Mouse (Mus musculus): ENCODE data around the gene Foxo1.

Foxo1 gene

DNA sequence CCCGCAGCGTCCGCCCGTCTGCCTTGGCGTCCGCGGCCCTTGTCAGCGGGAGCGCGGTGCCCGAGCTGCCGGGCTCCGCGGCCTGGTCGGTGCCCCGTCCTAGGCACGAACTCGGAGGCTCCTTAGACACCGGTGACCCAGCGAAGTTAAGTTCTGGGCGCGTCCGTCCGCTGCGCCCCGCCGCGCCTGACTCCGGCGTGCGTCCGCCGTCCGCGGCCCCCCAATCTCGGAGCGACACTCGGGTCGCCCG is 276 bp downstream of the Foxo1 start:
- no peak for DNase-seq (ENCODE audit: extremely low read depth, low read depth)

DNA sequence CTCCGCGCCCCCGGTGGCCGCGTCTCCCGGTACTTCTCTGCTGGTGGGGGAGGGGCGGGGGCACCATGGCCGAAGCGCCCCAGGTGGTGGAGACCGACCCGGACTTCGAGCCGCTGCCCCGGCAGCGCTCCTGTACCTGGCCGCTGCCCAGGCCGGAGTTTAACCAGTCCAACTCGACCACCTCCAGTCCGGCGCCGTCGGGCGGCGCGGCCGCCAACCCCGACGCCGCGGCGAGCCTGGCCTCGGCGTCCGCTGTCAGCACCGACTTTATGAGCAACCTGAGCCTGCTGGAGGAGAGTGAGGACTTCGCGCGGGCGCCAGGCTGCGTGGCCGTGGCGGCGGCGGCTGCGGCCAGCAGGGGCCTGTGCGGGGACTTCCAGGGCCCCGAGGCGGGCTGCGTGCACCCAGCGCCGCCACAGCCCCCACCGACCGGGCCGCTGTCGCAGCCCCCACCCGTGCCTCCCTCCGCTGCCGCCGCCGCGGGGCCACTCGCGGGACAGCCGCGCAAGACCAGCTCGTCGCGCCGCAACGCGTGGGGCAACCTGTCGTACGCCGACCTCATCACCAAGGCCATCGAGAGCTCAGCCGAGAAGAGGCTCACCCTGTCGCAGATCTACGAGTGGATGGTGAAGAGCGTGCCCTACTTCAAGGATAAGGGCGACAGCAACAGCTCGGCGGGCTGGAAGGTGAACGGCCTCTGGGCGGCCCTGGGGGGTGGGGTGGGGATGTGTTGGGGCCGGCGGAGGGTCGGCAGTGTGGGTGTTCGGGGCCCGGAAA is 789 bp downstream of the Foxo1 start:
- no peak for DNase-seq (ENCODE audit: extremely low read depth, low read depth)

DNA sequence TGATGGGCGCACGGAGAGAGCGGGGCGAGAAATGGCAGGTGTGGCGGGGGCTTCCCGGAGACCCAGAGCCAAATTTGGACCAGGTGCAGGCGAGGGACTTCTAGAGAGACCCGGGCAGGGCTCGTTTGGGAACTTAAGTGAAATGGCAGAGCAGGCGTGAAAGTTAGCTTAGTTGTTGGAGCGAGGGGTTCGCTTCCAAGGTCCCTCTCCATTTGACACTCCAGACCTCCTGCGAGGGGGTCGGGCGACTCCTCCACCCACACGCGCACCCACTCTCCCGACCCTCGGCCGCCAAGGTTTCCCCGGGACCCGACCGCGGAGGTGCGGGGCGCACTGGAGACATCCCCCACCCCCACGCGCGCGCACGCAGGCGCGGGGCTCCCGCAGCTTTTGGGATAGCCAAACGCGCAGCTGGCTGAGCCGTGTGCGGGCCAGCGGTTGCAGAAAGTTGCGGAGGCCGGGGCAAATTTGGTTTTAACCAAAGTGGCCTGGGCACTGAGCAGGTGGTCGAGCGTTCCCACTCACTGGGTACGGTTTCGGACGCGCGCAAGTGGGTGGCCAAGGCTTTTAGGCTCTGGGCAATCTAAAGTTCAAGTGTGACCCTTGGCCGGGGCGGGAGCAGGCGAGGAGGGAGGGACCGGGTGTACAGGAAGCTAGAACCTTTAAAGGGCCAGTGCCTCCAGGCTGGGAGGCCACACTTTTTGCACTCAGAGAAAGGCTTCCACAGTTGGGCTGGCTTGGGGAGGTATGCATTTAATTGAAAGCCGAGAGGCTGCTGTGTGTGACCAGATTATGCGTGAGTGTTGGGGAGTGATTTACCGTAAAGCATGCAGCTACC is 1.6 kb downstream of the Foxo1 start:
- DNase-seq (ENCODE audit: extremely low read depth, low read depth): no peak

DNA sequence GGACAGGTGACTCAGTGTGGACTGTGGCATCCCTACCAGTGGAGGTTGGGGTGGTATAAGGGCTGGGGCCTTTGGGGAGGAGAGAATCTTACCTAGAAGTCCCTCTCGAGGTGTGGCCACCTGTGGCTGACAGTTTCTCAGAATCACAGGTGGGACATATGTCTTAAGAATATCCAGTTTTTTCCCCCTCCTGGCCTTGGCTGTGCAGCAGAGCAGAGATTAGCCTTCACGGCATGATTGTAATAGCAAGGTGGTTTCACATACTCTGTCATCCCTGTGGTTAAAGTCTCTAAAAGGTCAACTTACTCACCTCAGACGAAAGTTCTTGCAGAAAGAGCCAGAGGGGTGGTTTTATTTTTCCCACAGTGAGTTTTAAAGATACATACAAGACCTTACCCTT is 2.4 kb downstream of the Foxo1 start:
- DNase-seq (ENCODE audit: extremely low read depth, low read depth): no peak

DNA sequence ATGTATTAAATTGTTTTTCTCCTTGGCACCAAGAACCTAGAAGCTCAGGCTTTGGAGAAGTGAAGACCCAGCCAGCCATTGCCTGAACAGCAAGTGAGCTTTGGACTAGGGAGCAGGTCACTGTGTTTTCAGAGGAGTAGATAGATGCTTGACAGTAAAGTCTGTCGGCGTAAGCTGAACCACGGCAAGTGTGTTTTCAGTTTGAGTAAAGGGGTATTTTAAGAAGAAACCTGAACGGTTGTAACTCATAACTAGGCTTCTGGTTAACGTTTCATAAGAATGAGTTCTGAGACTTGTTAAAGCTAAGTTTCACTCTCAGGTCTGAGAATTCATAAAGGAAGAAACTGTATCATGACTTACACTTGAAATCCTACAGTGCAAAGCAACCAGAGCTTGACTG is 3.2 kb downstream of the Foxo1 start:
- no peak for DNase-seq (ENCODE audit: extremely low read depth, low read depth)

DNA sequence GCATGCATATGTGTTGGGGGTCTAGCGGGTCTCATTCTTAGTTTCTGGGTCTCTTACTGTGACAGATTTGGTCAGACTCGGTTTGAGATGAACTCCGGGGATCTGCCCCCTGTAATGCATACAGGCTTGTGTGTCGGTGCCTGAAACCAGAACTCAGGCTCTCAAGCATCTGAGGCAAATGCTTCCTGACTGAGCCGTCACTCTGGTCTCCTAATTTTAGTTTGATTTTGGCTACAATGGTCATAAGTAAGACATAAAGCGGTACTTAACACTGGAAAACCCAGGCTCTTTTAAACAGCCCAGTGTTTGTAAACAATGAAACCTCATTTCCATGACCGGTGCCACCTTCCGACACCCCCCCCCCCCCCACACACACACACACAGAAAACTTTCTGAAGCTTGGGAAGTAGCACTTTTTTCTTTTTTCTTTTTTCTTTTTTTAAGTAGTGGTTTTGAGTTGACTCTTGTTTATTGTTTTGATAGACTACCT is 4.3 kb downstream of the Foxo1 start:
- no peak for DNase-seq (ENCODE audit: extremely low read depth, low read depth)

DNA sequence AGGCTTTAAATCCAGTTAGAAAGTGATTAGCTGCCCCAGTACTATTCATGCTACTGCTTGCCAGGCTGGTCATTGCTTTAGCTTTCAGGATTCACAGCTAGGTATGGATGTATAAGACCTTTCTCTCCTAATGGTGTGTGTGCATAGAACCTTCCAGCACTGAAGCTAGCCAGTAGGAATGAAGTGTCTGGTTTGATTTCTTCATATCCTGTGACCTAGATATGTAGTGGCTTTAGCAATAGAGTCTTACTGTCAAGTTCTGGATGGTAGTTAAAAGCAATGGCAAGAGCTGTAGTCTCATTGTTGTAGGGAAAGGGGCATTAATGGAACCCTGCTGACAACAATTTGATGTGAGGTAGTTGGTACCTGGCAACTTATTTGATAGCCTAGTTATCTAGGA is 6.3 kb downstream of the Foxo1 start:
- no peak for DNase-seq (ENCODE audit: extremely low read depth, low read depth)

DNA sequence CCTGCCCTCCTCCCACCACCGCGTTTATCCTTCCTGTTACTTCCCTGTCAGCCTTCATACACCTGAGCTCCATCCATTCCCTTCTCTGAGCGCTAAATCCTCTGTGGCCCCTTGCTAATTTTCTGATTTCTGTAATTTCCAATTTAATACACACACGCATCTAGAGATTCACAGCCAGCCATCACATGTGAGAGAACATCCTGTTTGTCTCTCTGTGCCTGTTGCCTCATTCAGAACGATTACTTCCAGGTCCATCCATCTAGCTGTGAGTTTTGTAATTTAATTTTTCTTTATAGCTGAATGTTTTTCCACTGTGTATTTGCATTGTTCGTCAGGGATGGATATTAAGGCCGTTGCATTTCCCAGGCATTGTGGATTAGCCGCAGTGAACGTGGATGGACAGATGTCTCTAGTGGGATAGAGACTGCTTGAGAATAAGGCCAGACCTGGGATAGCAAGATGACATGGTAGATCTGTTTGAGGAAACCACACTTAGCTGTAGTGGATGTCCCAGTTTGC is 7.0 kb downstream of the Foxo1 start:
- DNase-seq (ENCODE audit: extremely low read depth, low read depth): no peak

DNA sequence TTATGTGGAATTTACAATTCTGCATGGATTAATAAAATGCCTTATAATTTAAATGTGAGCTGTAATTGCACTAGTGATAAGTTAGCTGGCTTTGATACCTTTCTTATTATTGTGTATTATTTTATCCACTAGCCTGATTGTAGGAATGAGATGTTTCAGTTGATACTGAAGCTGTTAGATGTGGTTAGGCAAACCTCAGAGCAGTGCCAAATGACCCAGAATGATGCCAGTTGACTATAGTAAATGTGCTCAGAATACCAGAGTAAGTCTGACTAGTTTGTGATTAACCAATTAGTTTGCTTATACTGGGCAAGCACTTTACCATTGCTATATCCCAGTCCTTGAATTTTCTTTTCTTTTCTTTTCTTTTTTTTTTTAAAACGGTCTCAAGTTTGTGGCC is 12.5 kb downstream of the Foxo1 start:
- no peak for DNase-seq (ENCODE audit: extremely low read depth, low read depth)

DNA sequence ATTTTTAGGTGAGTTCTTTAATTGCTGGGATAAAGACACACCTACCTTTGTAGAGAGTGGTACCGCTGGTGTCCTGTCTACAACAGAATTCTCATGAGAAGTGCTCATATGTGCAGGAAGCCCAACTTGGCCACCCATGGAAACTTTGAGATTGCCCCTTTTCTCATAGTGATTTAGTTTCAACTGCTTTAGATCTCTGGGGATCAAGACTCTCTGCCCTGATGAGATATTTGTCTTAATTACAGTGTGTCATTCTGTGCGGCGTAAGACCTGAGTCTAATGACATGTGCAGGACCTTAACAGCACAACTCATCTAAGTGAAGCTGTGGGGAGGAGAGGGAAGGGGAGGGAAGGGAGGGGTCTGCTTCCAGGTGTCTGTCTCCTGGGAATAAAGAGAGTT is 13.7 kb downstream of the Foxo1 start:
- DNase-seq (ENCODE audit: extremely low read depth, low read depth): no peak

DNA sequence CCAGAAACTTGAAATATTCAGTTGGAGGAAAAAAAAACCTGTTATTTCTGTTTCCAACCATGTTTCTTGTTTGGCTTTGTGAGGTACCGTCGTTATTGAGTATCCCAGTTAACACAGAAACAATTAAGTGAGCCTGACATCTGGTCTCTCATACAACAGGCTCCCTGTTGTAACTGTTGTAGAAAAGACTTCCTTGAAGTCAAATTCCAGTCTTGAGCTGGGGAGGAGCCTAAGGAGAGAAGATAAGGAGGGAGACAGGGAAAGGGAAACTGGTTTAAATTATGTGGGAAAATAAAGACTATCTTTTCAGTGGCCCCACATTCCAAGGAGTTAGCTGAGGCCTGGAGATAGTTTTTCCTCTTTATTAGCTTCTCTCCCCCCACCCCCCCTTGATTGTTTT is 14.2 kb downstream of the Foxo1 start:
- DNase-seq (ENCODE audit: extremely low read depth, low read depth): no peak

DNA sequence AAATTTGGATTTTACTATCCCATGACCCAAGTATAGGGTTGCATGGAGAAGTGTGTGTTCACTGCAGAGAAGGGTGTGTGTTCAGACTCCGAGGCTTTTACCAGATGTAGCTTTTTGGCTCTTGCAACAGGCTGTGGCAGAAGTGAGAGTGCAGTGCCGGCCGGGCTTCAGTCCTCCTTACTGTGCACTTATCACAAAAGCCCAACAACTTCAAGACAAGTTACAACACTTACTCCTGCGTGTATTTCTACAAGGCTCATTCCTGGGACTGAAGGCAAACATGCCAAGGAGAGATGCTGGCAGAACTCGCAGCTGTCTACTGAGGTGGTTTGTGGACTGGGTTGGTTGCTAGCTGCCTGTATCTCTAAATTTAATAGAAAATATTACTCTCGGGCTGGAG is 15.4 kb downstream of the Foxo1 start:
- no peak for DNase-seq (ENCODE audit: extremely low read depth, low read depth)

DNA sequence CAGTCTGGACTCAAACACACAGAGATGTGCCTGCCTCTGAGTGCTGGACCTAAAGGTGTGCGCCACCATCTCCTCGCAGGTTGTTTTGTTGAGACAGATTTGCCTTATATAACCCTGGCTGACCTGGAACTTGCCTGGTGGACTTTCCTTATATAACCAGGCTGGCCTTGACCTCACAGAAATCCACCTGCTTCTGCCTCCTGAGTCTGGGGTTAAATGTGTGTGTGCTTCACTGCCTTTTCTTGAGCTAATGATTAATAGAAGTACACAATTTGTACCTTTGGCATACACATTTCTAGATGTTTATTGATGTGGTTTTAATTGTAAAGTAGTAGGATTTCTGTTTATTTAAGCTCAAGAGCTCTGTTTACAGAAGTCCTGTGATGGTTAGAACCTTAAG is 22.7 kb downstream of the Foxo1 start:
- DNase-seq (ENCODE audit: extremely low read depth, low read depth): no peak

DNA sequence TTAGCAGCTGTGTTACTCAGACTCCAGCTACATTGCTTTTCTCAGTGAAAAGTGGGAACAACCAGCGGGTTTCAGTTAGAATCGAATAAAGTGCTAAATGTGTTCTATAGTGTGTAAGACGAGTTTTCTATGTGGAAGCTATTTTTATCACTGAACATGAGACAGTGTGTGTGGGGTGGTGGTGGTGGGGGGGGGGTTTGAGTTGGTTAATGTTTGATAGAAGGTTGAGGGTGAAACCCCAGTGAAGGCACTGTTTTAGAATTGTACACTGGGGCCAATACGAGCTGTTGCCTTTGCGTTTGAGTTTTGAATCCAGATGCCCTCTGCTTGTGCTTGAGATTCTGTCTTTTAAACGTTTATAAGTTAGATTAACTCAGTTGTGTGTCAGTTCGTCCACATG is 24.4 kb downstream of the Foxo1 start:
- DNase-seq (ENCODE audit: extremely low read depth, low read depth): no peak

DNA sequence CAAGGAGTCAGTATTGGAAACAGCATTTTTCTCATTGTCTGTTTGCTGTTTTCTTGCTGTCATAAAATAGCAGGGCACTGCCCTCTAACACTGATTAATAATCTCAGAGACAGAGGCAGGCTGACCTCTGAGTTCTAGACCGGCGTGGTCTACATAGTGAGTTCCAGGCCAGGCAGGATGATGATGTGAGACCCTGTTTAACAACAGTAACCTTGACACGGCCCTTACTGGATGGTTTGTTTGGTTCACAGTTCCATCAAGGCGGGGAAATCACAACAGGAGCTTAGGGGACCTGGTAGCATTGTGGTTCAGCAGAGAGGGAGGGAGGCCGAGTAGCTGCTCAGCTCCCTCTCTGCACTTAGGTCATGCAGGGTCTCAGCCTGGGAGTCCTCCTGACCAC is 25.8 kb downstream of the Foxo1 start:
- DNase-seq (ENCODE audit: extremely low read depth, low read depth): no peak

DNA sequence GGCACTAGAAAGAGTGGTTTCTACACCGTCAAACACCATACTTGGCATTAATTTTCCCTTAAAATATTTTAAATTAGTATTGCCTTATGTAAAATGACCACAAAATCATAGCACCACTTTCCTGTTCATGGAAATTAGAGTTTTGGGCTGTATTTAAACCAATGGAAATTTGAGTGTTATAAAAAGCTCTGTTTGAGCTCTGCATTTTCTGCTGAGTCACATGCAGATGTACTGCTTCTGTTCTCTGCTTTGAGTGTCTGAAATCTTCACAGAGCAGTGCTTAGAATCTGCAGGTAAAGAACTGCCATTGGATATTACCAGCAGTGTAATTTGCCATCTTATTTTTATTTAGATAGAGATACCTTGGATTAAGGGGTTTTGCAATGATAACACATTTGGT is 27.6 kb downstream of the Foxo1 start:
- peak; percentile 9 for DNase-seq (ENCODE audit: extremely low read depth, low read depth)

DNA sequence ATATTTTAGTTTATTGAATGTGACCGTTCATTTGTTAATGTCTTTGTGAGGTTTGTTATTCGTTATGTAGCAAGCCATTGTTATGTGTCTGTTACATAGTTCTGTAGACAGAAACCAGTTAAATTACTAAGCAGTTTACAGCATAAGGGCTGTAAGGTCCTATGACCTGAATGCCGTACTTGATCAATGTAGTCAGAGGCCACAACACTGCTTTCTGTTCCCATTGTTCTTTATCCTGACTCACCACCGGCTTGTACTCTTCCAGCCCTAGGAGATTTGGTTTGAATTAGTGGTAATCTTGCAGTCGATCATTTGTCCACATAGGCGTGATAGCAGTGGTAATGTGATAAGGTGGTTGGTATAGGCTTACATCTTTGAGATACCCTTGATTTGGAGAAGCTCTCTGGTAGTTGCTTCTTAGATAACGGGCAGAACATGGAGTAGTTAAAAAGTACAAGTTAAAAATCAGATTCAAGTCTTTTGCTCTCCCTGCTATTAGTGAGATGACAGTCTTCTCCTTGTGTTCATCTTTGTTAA is 28.2 kb downstream of the Foxo1 start:
- no peak for DNase-seq (ENCODE audit: extremely low read depth, low read depth)

DNA sequence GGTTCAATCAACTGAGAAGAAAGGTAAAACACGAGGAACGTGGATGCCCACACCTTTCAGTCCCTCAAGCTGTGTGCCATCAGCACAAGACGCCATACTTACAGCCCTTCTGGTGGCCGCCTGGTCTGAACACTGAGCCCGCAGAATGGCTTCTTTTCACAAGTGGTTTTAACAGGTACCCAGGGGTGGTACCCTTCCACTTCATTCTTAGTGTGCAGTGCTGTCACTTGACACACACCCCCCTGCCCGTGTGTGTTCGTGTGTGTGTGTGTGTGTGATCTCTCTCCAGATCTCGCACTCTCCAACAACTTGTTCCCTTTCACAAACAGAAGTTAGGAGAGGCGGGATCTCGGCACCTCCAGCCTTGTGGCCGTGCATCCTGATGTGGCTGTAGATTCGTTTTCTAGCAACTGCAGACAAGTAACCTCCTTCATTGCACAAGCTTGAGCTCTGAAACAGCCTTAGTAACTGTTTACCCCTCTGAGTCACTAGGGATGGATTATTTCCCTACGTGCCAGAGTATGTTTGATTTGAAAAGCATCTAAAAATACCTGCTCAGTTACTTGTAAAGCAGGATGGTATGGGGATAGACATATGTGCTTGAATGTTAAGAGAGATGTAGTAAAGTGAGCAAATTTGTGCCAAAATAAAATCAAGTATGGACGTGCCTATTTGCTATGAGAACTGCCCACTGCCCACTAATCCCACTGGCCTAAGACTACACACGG is 29.3 kb downstream of the Foxo1 start:
- no peak for DNase-seq (ENCODE audit: extremely low read depth, low read depth)

DNA sequence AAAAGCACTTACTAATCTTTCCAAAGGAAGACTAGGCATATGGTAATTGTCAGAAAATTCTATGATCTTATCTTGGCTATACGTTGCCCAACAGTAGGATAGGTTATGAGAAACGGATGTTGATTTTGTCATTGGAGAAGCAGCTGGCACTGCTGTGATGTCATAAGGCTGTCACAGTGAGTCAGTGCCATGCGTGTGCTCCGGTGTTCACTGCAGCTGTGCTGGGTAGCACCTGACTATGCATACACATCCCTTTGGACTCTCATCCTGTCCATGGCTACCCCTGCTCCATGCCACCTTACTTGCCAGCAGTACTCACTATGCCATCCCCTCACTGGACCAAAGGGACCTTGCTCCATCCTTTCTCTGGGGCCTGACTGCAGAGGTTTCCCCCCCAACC is 30.5 kb downstream of the Foxo1 start:
- no peak for DNase-seq (ENCODE audit: extremely low read depth, low read depth)

DNA sequence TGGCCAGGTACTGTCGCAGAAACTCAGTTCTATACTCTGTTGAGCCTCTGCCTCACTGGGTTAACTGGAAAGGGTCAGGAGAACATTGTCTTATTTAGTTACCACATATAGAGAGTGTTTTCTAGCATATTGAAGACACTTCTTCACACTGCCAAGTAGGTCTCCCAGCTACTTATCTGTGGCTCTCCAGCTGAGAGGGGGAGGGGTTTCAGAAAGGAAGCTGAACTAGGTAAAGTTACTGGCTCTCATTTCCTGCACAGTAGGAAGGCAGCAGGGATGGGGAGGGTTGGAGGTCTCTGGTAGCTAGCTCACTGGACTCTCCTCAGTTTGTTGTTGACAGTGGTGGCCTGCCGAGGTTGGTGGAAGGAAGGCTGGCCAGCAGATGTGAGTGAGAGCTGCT is 31.2 kb downstream of the Foxo1 start:
- peak; percentile 61 for DNase-seq (ENCODE audit: extremely low read depth, low read depth)

DNA sequence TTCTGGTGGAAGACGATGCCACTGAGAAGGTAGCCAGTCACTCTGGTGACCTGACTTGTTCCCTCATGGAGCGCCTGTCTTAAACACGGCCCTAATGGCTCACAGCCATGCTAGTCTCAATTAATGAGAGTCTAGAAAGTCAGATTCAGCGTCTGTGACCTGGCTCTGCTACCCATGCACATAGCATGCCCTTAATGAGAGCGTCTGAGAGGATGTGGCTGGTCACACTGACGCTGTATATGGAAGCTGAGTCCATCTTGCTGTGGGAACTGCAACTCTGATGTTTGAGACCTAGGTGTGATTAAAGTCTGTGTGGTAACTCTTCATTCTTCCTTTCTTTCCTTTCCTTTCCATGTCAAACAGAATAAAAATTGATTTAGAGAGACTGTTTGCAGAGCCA is 32.4 kb downstream of the Foxo1 start:
- no peak for DNase-seq (ENCODE audit: extremely low read depth, low read depth)

DNA sequence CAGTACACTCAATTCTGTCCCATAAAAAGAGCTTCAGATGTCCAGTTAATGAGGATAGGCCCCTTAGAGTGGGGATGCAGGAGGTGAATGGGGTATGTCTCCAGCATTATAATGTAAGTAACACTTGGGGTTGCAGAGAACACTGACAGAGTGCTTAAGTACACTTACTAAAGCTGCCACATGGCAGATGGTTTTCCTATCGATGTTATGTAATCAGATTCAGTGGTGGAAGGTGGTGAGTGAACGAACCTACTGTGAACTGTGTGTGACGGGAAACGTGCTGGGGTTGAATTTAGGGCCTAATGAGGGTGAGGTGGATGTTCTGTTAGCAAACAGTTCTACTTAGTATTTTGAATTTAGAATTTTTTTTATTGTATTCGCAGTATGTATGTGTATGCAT is 35.2 kb downstream of the Foxo1 start:
- no peak for DNase-seq (ENCODE audit: extremely low read depth, low read depth)

Data from MEL-GATA-1-ER (cell line).